Mouse (Mus musculus) embryonic facial prominence, embryonic 11.5 days (tissue): ENCODE data around the gene Spsb2. TPM values are rescaled to one million over a fixed set of nuclear protein-coding genes. Genes with fewer than 3 reads are reported as not detected.
"Not testable (repeated sequence)": the region's sequence is repeated elsewhere in the genome, so short reads cannot be mapped to it uniquely, and the experiment has no call there.

Source experiments
- ATAC-seq: fragments of 200-750 bp; cut with Nextera tagmentation; replicated peaks from 2 replicates; pipeline ENCODE4 v1.8.0; 2017; ENCODE audit warnings: low read depth; ENCODE audit not compliant: insufficient number of reproducible peaks, low FRiP score, low TSS enrichment
- DNase-seq: peaks from one replicate; pipeline ENCODE4 v3.0.0-alpha.2; 2015; ENCODE audit warnings: low spot score
- H3K27ac ChIP-seq: fragments of 300-500 bp; sonication (generic); replicated peaks from 2 replicates; pipeline ENCODE4 v1.5.1; 2014; ENCODE audit warnings: mild to moderate bottlenecking, low read depth, low read length, control low read depth
- H3K27me3 ChIP-seq: fragments of 300-500 bp; sonication (generic); 2 replicates; pipeline ENCODE4 v1.6.1; 2014; ENCODE audit warnings: mild to moderate bottlenecking, low read length, moderate library complexity, mixed read lengths; ENCODE audit not compliant: control insufficient read depth, insufficient read depth
- H3K36me3 ChIP-seq: fragments of 300-500 bp; sonication (generic); replicated peaks from 2 replicates; pipeline ENCODE4 v1.6.1; 2014; ENCODE audit warnings: low read depth, mild to moderate bottlenecking, low read length, moderate library complexity, mixed read lengths; ENCODE audit not compliant: control insufficient read depth, insufficient read depth
- H3K4me1 ChIP-seq: fragments of 300-500 bp; sonication (generic); 2 replicates; pipeline ENCODE4 v1.6.1; 2014; ENCODE audit warnings: low read length, mixed read lengths; ENCODE audit not compliant: control insufficient read depth, insufficient read depth
- H3K4me2 ChIP-seq: fragments of 300-500 bp; sonication (generic); 2 replicates; pipeline ENCODE4 v1.6.1; 2014; ENCODE audit warnings: low read depth, mild to moderate bottlenecking, control low read depth, low read length, moderate library complexity
- H3K4me3 ChIP-seq: fragments of 300-500 bp; sonication (generic); 2 replicates; pipeline ENCODE4 v1.5.1; 2014; ENCODE audit warnings: low read depth, low read length, control low read depth
- H3K9ac ChIP-seq: fragments of 300-500 bp; sonication (generic); replicated peaks from 2 replicates; pipeline ENCODE4 v1.6.1; 2014; ENCODE audit warnings: mild to moderate bottlenecking, control low read depth, low read length
- H3K9me3 ChIP-seq: fragments of 300-500 bp; sonication (generic); replicated peaks from 2 replicates; pipeline ENCODE4 v1.6.1; 2016; ENCODE audit warnings: mild to moderate bottlenecking, low read length, inconsistent platforms, mixed read lengths; ENCODE audit not compliant: control insufficient read depth
- WGBS: fragments of 180-500 bp; shearing (Covaris S2); extraction: QIAGEN DNeasy Blood & Tissue Kit; methylation state at CpG from one replicate; pipeline ENCODE4 v1.1.7; 2014; 5-methylcytosine and 5-hydroxymethylcytosine counted together
- polyA plus RNA-seq: library from polyadenylated mRNA; unstranded; fragments of >200 nt; fragmentation: Nextera tagmentation; extraction: Ambion mirVana; gene quantifications from 2 replicates; pipeline ENCODE4 v1.2.1, GENCODE M21; 2014

The Spsb2 gene
- polyA plus RNA-seq, 1 experiment from 2014 or later = 4.7 TPM

DNA sequence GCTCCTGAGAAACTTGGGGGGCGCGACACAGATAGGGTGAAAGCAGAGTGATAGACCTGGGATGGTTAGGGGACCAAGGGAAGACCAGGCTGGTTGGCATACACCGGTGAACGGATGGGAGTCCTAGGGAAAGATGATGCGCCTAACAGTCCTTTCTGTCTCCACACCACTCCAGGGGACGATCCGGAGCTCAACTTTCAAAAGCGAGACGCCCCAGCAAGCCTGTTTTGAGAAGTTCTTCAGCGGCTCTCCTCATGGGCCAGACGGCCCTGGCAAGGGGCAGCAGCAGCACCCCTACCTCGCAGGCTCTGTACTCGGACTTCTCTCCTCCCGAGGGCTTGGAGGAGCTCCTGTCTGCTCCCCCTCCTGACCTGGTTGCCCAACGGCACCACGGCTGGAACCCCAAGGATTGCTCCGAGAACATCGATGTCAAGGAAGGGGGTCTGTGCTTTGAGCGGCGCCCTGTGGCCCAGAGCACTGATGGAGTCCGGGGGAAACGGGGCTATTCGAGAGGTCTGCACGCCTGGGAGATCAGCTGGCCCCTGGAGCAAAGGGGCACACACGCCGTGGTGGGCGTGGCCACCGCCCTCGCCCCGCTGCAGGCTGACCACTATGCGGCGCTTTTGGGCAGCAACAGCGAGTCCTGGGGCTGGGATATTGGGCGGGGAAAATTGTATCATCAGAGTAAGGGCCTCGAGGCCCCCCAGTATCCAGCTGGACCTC lies 752 bp downstream of the Spsb2 start:
- H3K9ac ChIP-seq = peak overlapping the region; percentile 67
- H3K4me2 ChIP-seq = peak overlapping the region; percentile 93
- under 1% methylated on average over 35 of the region's 35 CpGs for WGBS
- ATAC-seq = peak; percentile 4
- H3K4me3 ChIP-seq = peak overlapping the region; percentile 52
- no peaks in the 10 kb centered on the region for H3K9me3 ChIP-seq
- H3K36me3 ChIP-seq = peaks cover 3% of the 10 kb centered on the region
- peak overlapping the region; percentile 90 for H3K27ac ChIP-seq
- peak; percentile 88 for DNase-seq
- no peaks in the 10 kb centered on the region; the same call in 1 of the 2 replicates for H3K4me1 ChIP-seq
- H3K27me3 ChIP-seq = no peaks in the 10 kb centered on the region

- Histone ChIP-seq H3K27ac (no peak overlapping the region; the same call in 1 of the 2 replicates), H3K4me3 (peak overlapping the region; percentile 52), H3K9me3 (no peaks in the 10 kb centered on the region), H3K4me1 (no peaks in the 10 kb centered on the region; the same call in 1 of the 2 replicates), H3K36me3 (peaks cover 3% of the 10 kb centered on the region), H3K4me2 (peak overlapping the region; percentile 93), H3K27me3 (no peaks in the 10 kb centered on the region), H3K9ac (peak overlapping the region; percentile 67)
- 44% methylated on average over 14 of the region's 14 CpGs for WGBS
- DNase-seq = no peak
- no peak for ATAC-seq
Measured at GRCm38 (mm10) chr6:124809775-124810538, 1.5 kb downstream of the Spsb2 start.

GRCm38 (mm10) chr6:124810566-124811402 lies 2.3 kb downstream of the Spsb2 start:
- H3K27ac ChIP-seq, H3K36me3 ChIP-seq, ATAC-seq, H3K27me3 ChIP-seq, H3K4me2 ChIP-seq, H3K9ac ChIP-seq, H3K4me1 ChIP-seq, DNase-seq, H3K4me3 ChIP-seq, H3K9me3 ChIP-seq: not testable (repeated sequence)
- WGBS = 88% methylated on average over 11 of the region's 11 CpGs

- ATAC-seq (no peak), DNase-seq (no peak)
- Histone ChIP-seq H3K36me3 (peaks cover 3% of the 10 kb centered on the region), H3K27ac (no peak overlapping the region), H3K9ac (no peak overlapping the region), H3K4me2 (no peak overlapping the region), H3K9me3 (no peaks in the 10 kb centered on the region), H3K27me3 (no peaks in the 10 kb centered on the region), H3K4me1 (no peaks in the 10 kb centered on the region), H3K4me3 (no peak overlapping the region)
- 85% methylated on average over 4 of the region's 4 CpGs for WGBS
Measured at GRCm38 (mm10) chr6:124811403-124811665, 2.9 kb downstream of the Spsb2 start.

DNA sequence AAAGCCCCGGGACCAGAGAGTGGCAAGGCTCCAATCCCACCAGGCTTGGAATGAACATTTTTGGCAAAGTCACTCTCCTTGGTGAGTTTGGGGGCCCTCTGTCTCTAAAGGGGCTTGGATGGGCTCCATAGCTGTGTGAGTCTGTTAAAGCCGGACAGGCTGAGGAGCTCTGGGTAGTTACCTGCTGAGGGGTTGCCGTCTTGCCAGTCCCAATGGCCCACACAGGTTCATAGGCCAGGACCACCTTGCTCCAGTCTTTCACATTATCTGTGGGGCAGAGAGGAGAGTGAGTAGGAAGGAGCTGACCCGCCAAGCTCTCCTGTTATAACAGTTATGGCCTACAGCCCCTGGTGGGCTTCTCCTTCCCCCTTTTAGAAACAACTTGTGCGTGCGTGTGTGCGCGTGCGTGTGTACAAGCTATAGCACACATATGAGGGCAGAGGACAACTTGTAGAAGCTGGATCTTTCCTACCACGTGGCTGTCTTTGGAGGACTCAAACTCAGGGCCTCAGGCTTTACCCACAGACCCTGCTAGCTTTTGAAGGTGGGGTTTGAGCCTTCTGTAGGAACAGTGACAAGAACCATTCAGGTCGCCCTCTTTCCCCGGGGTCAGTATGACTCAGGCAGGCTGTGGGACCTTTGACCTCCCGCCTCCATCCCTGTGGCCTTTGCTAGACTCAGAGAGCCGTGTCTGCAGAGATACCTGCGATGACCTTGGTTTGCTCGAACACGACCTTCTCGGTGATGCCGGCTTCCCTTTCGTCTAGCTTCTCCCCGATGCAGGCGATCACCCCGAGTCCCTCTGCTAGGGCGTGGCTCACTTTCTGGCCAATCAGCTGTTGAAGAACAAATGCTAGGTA lies 3.5 kb downstream of the Spsb2 start:
- Histone ChIP-seq H3K4me2 (peak overlapping the region; percentile 59), H3K9me3 (no peaks in the 10 kb centered on the region), H3K4me3 (peak overlapping the region; percentile 53; the same call in 1 of the 2 replicates), H3K36me3 (peaks cover 3% of the 10 kb centered on the region), H3K27ac (no peak overlapping the region), H3K27me3 (no peaks in the 10 kb centered on the region), H3K4me1 (no peaks in the 10 kb centered on the region), H3K9ac (peak overlapping the region; percentile 61; the same call in 1 of the 2 replicates)
- DNase-seq (no peak), ATAC-seq (no peak)
- WGBS = 82% methylated on average over 24 of the region's 24 CpGs

DNA sequence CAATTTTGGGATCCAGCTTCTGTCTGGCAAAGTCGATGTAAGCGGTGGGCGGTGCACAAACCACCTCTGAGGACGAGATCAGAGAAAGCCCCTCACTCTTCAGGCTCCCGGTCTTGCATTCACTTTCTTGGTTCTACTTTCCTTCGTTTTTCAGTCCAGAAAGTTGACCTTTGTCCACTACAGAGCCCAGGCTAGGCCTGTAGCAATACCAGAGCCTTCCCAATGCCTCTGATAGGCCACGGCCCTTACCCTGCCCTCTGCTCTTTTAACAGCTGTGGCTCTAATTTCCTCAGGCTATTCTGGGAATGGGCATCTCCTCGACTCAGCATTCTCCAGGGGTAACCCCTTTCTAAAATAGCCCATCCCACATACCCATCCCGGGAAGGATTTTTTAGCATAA lies 4.4 kb downstream of the Spsb2 start:
- no peak for ATAC-seq
- Histone ChIP-seq H3K4me2 (peak overlapping the region; percentile 59), H3K36me3 (peaks cover 4% of the 10 kb centered on the region), H3K4me3 (peak overlapping the region; percentile 53), H3K27me3 (no peaks in the 10 kb centered on the region), H3K9ac (peak overlapping the region; percentile 61), H3K9me3 (no peaks in the 10 kb centered on the region), H3K27ac (peak overlapping the region; percentile 63; the same call in 1 of the 2 replicates), H3K4me1 (no peaks in the 10 kb centered on the region)
- 26% methylated on average over 9 of the region's 9 CpGs for whole genome bisulfite sequencing
- DNase-seq = peak; percentile 11

GRCm38 (mm10) chr6:124813496-124813895 lies 5.0 kb downstream of the Spsb2 start:
- Histone ChIP-seq H3K4me1 (no peaks in the 10 kb centered on the region), H3K27me3 (no peaks in the 10 kb centered on the region), H3K4me2 (peak overlapping the region; percentile 59), H3K36me3 (peaks cover 11% of the 10 kb centered on the region), H3K4me3 (peak overlapping the region; percentile 53), H3K9me3 (no peaks in the 10 kb centered on the region), H3K9ac (peak overlapping the region; percentile 61), H3K27ac (peak overlapping the region; percentile 63)
- DNase-seq (peak; percentile 87), ATAC-seq (peak; percentile 51)
- WGBS = 0% methylated on average over 18 of the region's 18 CpGs
